Mouse (Mus musculus) thymus, postnatal 4 days (tissue): ENCODE data around the gene Dgat2.
A peak's percentile ranks its signal among the peaks of the same experiment; 100 is the strongest.

Experiments
- DNase-seq: peaks from one replicate; pipeline ENCODE4 v3.0.0; 2021

The Dgat2 gene

DNA sequence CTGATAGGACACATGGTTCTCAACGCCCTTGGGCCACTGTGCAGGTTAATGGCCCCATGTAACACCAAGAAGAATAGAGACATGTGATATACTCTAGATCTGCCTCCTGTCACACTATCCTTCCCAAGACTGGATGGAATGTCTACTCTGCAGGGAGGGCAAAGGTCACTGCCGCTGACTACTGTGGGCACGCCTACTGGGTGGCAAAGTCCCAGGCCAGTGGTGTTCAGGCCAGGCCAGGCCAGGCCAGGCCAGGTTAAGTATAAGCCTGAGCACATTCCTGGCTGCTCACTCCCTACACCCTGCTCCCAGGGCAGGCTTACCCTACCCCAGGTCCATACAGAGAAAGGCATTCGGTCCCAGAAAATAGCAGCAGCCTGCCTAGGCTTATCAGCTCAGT, 21.0 kb downstream of the Dgat2 start:
- no peak for DNase-seq

DNA sequence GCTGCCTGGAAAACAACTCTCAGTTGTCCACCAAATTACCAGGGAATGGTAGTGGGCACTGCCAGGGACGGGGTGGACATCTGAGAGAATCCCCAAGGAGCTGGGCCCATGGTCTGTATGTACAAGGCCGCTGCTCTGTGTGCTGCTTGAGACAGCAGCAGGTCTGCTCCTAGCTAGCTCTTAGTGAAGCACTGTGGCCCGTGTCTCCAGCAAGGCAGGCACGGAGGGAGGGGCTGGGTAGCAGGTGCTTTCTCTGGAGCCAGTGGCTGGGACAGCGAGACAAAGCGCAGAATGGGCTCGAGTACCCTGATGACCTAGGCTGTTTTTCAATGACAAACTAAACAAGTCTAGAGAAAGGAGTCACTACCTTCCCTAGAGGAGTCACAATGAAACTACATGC, 21.5 kb downstream of the Dgat2 start:
- DNase-seq: no peak

DNA sequence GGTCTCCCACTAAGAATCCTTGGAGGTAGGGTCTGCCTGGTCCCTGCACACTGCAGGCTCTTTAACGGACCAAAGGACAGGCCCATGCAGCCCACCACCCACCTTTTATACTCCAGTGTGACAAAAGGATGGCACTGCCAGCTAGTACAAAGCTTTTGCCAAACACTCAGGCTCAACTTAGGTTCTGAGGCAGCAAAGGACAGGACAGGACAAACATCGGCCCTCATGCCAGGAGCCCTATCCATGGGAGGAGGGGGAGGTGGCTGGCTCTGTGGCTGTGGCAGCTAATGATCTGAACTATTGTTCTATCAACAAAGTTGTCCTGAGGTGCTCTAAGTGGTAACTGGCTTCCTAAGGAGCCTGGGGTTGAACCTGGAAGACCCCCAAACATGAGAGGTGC, 23.1 kb downstream of the Dgat2 start:
- no peak for DNase-seq

- no peak for DNase-seq
These were observed 23.6 kb downstream of the Dgat2 start for GRCm38 (mm10) chr7:99158904-99159303.

DNA sequence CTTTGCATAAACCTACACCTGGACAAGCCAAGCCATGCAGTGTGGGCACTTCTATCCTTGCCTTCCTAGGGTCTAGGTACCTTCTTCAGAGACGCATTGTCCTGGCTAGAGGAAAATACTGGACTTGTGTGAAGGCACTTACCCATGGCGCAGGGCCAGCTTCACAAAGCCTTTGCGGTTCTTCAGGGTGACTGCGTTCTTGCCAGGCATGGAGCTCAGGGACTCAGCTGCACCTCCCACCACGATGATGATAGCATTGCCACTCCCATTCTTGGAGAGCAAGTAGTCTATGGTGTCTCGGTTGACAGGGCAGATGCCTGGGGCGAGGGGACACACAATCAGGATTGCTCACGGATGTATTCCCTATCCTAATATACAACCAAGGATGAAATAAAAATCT, 24.5 kb downstream of the Dgat2 start:
- no peak for DNase-seq

GRCm38 (mm10) chr7:99156737-99157136, 25.8 kb downstream of the Dgat2 start:
- no peak for DNase-seq

DNA sequence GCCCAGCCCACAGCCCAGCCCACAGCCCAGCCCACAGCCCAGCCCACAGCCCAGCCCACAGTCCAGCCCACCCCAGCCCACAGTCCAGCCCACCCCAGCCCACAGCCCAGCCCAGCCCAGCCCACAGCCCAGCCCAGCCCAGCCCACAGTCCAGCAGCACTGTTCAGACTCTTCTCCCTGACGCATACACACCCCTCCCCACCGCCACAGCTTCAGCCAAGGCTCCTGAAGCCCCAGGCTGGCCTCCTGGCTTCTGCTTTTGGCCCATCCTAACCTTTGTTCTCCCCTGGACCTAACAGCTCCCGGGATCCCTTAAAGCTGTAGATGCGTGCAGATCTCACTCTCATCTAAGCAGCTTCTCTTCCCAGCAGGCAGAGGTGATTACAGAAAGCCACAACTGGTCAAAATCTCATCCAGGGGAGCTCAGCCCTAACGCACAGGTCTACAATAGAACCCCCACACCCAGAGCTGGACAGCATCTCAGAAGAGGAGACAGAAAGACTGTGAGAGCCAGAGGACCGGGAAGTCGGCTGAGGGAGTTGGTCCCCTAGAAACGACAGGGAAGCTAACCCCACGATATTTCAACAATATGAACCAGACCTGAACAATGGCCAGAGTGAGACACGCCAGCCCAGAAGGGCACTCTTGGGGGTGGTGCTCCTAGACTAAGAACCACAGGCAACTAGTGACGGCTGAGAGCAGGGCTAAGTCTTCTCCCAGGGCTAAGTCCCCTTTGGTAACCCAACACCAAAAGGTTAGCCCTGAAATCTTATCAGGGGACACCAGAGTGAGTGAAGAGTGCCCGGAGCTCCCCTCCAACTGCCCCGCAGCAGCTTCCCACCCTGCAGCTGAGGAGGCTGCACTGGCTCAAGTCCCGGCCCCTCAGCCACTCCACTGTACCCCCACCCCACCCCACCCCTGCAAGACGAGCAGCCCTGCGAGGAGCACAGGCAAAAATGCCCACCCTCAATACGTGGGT, 26.9 kb downstream of the Dgat2 start:
- no peak for DNase-seq

GRCm38 (mm10) chr7:99154648-99155151, 27.8 kb downstream of the Dgat2 start:
- no peak for DNase-seq

GRCm38 (mm10) chr7:99153686-99154202, 28.8 kb downstream of the Dgat2 start:
- peak; percentile 32 for DNase-seq

GRCm38 (mm10) chr7:99152756-99153155, 29.8 kb downstream of the Dgat2 start:
- no peak for DNase-seq

GRCm38 (mm10) chr7:99151342-99151741, 31.2 kb downstream of the Dgat2 start:
- DNase-seq: peak; percentile 99

GRCm38 (mm10) chr7:99149017-99149416, 33.5 kb downstream of the Dgat2 start:
- DNase-seq: no peak

DNA sequence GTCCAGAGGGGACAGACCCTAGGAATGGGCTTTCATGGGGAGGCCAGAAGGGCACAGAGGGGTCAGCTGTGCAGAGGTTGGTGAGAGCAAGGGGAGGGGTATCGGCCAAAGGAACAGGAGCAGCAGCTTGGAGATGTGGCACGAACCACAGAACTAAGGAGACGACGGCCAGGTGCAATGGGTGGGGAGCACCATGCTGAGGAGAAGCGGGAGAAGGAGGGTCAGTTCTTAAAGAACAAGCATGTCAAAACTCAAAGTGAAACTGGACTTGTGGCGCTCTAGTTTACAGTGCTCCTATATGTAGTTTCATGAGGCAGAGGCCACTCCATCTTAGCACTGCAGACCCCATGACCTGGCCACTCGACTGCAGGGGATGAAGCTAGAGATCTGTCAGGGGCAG, 35.0 kb downstream of the Dgat2 start:
- peak; percentile 20 for DNase-seq

- DNase-seq: peak; percentile 46
These were observed 35.6 kb downstream of the Dgat2 start for GRCm38 (mm10) chr7:99146906-99147305.

- no peak for DNase-seq
These were observed 36.5 kb downstream of the Dgat2 start for GRCm38 (mm10) chr7:99146011-99146410.

DNA sequence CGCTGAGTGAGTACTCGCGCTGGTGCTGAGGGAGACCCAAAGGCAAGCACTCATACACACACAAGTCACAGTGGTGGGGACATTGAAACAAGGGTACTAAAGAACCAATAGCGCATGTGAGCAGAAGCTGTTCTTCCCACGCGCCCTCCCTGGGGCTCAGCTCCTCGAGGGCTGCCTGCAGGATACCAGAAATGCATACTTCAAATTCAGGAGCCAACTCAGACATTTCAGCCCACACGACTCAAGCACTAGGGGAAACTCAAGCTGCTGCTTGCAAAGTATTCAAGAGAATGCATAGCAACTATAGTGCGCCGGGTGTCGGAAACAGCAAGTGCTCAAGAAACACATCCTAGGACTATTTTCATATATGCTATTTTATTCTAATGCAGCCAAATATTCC, 37.9 kb downstream of the Dgat2 start:
- DNase-seq: no peak

DNA sequence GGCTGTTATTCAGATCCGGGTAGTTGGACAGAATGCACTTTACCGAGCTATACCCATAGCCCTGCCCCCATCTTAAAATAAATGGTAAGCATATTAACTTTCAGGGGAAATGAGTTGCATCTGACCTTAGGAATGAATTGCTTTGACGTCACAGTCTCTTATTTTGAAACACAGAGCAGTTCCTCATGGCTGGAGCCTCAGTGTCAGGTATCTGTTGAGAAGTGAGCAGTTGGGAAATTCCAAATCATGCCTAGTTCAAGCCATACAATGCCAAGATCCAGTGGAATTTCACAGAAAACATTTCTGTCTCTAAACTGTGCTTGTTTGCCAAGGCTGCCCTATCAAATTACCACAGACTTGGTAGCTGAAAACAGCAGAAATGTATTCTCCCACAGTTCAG, 39.3 kb downstream of the Dgat2 start:
- DNase-seq: no peak

GRCm38 (mm10) chr7:99141919-99142606, 40.5 kb downstream of the Dgat2 start:
- DNase-seq: no peak

- DNase-seq: peak; percentile 97
These were observed 41.3 kb downstream of the Dgat2 start, which contains the start of gene Uvrag for GRCm38 (mm10) chr7:99140984-99141918. Uvrag (minus strand) TSS chr7:99141141.

DNA sequence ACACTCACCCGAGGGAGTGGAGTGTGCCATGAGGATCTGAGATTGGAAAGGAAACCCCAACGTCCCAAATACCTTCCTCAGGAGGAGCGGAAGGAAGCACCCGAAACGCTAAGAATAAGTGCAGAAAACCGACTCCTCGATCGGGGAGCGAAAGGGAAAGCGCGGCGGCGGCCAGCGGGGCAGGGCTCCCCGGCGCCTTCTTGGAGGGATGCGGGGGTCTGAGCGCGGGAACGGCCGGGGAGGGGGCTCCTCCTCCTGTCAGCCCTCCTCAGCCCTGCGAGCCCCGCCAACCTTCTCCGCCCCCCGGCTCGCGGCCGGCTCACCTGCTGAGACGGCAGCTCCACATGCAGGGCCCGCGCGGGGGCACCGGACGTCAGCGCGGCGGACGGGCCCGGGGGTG, 42.0 kb downstream of the Dgat2 start:
- no peak for DNase-seq

DNA sequence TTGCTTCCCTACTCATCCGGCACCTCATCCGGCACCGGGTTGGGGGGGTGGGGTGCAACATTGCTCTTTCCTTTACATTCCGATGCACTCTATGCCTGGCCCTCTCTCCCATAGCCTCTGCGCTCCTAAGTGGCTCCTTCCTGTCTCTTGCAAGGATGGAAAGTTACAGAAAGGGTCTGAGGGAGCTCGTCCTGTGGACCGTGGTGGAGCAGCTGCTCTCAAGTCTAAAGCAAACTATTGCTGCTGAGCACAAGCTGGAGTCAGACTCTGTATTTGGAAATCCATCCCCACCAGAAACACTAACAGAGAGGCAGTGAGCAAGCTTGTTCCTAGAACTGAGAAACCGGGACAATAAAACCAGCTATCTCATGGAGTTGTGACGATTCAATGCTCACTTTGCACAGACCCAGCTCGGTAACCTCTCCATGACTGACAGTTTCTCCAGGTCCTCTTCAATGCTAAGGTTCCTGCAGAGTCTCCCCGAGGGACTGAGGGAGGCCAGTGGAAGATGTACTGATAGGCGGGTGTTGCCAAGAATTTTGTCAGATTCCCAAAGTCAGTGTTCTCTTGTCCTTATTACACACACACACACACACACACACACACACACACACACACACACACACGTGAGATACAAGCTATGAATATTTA, 42.6 kb downstream of the Dgat2 start:
- peak; percentile 36 for DNase-seq

GRCm38 (mm10) chr7:99137541-99137940, 45.0 kb downstream of the Dgat2 start:
- no peak for DNase-seq
